Mouse (Mus musculus) hindbrain, embryonic 11.5 days (tissue): ENCODE data around the gene Tsen54. TPM values are rescaled to one million over a fixed set of nuclear protein-coding genes. Genes with fewer than 3 reads are reported as not detected.

Source experiments
- ATAC-seq: fragments of 200-750 bp; cut with Nextera tagmentation; 2 replicates; pipeline ENCODE4 v1.8.0; 2017; ENCODE audit warnings: mild to moderate bottlenecking, moderate TSS enrichment, moderate library complexity; ENCODE audit not compliant: low FRiP score
- DNase-seq: peaks from one replicate; pipeline ENCODE4 v3.0.0-alpha.2; 2015; ENCODE audit warnings: low spot score
- H3K27ac ChIP-seq: fragments of 300-500 bp; sonication (generic); 2 replicates; pipeline ENCODE4 v1.5.1; 2014; ENCODE audit warnings: mild to moderate bottlenecking, low read depth, low read length
- H3K27me3 ChIP-seq: fragments of 300-500 bp; sonication (generic); 2 replicates; pipeline ENCODE4 v1.6.1; 2014; ENCODE audit warnings: mild to moderate bottlenecking, low read length, moderate library complexity, mixed read lengths; ENCODE audit not compliant: control insufficient read depth, insufficient read depth
- H3K36me3 ChIP-seq: fragments of 300-500 bp; sonication (generic); 2 replicates; pipeline ENCODE4 v1.6.1; 2014; ENCODE audit warnings: mild to moderate bottlenecking, low read length, moderate library complexity, mixed read lengths; ENCODE audit not compliant: control insufficient read depth, insufficient read depth
- H3K4me1 ChIP-seq: fragments of 300-500 bp; sonication (generic); replicated peaks from 2 replicates; pipeline ENCODE4 v1.6.1; 2014; ENCODE audit warnings: low read length, mixed read lengths; ENCODE audit not compliant: control insufficient read depth, insufficient read depth
- H3K4me2 ChIP-seq: fragments of 300-500 bp; sonication (generic); replicated peaks from 2 replicates; pipeline ENCODE4 v1.6.1; 2014; ENCODE audit warnings: mild to moderate bottlenecking, low read depth, low read length
- H3K4me3 ChIP-seq: fragments of 300-500 bp; sonication (generic); 2 replicates; pipeline ENCODE4 v1.5.1; 2014; ENCODE audit warnings: low read depth, low read length
- H3K9ac ChIP-seq: fragments of 300-500 bp; sonication (generic); 2 replicates; pipeline ENCODE4 v1.6.1; 2014; ENCODE audit warnings: low read depth, low read length
- H3K9me3 ChIP-seq: fragments of 300-500 bp; sonication (generic); 2 replicates; pipeline ENCODE4 v1.6.1; 2016; ENCODE audit warnings: low read length; ENCODE audit not compliant: control insufficient read depth
- WGBS: fragments of 180-500 bp; shearing (Covaris S2); extraction: QIAGEN DNeasy Blood & Tissue Kit; methylation state at CpG from one replicate; pipeline ENCODE4 v1.1.7; 2014; 5-methylcytosine and 5-hydroxymethylcytosine counted together
- polyA plus RNA-seq: library from polyadenylated mRNA; unstranded; fragments of >200 nt; fragmentation: Nextera tagmentation; extraction: Ambion mirVana; gene quantifications from 2 replicates; pipeline ENCODE4 v1.2.1, GENCODE M21; 2014

The Tsen54 gene
- polyA plus RNA-seq, 1 experiment from 2014 or later: 17.9 TPM

- Histone ChIP-seq H3K4me2 (no peak overlapping the region), H3K27me3 (no peaks in the 10 kb centered on the region), H3K36me3 (no peaks in the 10 kb centered on the region), H3K9ac (no peak overlapping the region), H3K4me1 (peaks cover 33% of the 10 kb centered on the region), H3K9me3 (no peaks in the 10 kb centered on the region), H3K27ac (no peak overlapping the region), H3K4me3 (no peak overlapping the region)
- no peak for DNase-seq
- WGBS: 43% methylated on average over 9 of the region's 9 CpGs
- no peak for ATAC-seq
Observed at GRCm38 (mm10) chr11:115776954-115777353, 37.6 kb upstream of the Tsen54 start.

DNA sequence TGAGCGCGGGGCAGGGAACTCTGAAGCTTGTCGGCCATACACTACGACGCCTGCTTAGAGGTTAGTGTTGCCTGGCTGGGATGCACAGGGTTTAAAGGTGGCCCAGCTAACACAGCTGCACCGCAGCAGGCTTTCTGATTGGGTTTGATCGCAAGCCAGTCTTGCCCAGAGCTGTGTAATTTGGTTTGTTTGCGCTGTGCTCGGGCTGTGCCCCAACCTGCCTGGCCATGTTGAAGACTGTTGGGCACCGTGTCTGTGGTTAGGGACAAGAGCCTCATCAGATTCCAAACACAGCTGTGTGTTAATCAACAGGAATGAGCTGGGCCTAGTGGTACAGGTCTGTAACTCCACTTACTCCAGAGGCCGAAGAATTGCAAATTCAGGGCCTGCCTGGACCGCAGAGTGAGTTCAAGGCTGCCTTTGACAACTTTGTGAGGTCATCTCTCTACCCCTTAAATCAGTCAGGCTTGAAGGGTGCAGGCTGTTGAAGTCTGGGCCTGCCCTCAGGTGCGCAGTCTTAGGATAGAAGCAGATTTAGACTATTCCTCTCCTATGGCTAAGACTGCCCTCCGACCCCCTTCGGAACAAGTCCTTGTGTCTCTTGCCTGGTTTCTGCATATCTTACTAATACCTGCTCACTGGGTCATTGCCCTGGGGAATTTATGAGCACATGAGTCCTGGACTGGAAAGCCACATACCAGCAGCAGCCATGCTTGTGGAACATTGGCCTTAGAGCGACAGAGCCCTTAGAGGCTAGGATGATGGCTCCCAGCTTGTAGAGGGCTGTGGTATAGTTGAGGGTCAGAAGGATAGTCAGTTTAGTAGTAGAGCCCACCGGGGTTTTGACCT lies 36.8 kb upstream of the Tsen54 start:
- H3K4me2 ChIP-seq: no peak overlapping the region
- no peak overlapping the region for H3K27ac ChIP-seq
- ATAC-seq: no peak
- no peak for DNase-seq
- WGBS: 83% methylated on average over 17 of the region's 17 CpGs
- H3K9me3 ChIP-seq: no peaks in the 10 kb centered on the region
- H3K4me1 ChIP-seq: peaks cover 33% of the 10 kb centered on the region
- no peak overlapping the region for H3K4me3 ChIP-seq
- no peak overlapping the region for H3K9ac ChIP-seq
- H3K27me3 ChIP-seq: no peaks in the 10 kb centered on the region
- no peaks in the 10 kb centered on the region for H3K36me3 ChIP-seq

- Histone ChIP-seq H3K4me2 (peak overlapping the region; percentile 26; the same call in 1 of the 2 replicates), H3K27ac (peak overlapping the region; percentile 75), H3K4me3 (no peak overlapping the region), H3K9me3 (no peaks in the 10 kb centered on the region), H3K36me3 (no peaks in the 10 kb centered on the region), H3K9ac (no peak overlapping the region), H3K27me3 (no peaks in the 10 kb centered on the region), H3K4me1 (peaks cover 33% of the 10 kb centered on the region)
- WGBS: 5% methylated on average over 9 of the region's 9 CpGs
- DNase-seq: peak; percentile 77
- ATAC-seq: peak; percentile 86
Observed at GRCm38 (mm10) chr11:115779038-115779571, 35.4 kb upstream of the Tsen54 start.

DNA sequence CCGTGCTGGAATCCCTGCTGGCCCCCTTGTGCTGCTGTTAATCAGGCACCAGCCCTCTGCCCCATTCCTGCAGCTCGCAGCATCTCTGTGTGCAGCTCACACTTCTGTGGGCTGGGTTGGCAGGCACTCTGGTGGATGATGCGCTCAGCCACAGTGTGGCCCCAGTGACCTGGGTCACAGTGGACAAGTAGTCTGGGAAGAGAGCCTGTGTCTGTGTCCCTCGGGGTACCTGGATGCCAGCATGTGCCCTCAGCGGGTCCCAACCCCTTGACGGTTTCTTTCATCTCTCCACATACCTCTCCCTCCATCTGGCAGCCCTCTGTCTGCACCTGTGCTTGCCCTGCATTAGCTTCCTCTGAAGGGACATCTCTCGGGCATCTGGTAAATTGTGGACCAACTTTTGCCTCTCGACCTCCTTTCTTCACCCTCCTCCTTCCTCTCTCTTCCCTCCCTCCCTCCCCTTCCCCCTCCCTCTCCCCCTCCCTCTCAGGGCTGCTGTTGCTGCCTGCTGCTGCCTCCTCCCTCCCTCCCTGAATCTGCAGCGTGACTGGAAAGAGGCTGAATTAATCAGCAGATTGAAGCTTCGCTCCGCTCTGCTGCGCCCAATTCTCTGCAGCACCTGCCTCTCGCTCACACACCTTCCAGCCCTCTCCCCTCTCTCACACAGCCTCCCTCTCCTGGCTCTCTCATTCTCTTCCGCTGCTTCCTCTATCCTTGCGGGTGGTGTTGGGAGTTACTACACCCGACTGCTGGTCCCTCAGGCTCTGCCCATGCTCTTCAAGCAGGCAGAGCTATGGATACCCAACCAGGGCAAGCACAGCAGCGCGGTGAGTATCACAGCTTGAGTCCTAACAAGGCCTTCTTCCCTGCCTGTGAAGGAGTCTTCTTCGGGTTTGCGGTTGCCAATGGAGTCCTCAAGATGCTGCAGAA lies 34.1 kb upstream of the Tsen54 start:
- H3K27me3 ChIP-seq: no peaks in the 10 kb centered on the region
- peaks cover 33% of the 10 kb centered on the region for H3K4me1 ChIP-seq
- no peaks in the 10 kb centered on the region for H3K36me3 ChIP-seq
- H3K27ac ChIP-seq: peak overlapping the region; percentile 75
- peak overlapping the region; percentile 19 for H3K4me3 ChIP-seq
- H3K9me3 ChIP-seq: no peaks in the 10 kb centered on the region
- WGBS: 6% methylated on average over 20 of the region's 20 CpGs
- ATAC-seq (peak; percentile 66), DNase-seq (peak; percentile 71)
- peak overlapping the region; percentile 37 for H3K4me2 ChIP-seq
- H3K9ac ChIP-seq: peak overlapping the region; percentile 47

- Histone ChIP-seq H3K4me2 (no peak overlapping the region), H3K4me1 (no peaks in the 10 kb centered on the region), H3K36me3 (peaks cover 11% of the 10 kb centered on the region; the same call in 1 of the 2 replicates), H3K4me3 (no peak overlapping the region), H3K27ac (no peak overlapping the region), H3K9me3 (no peaks in the 10 kb centered on the region), H3K9ac (no peak overlapping the region), H3K27me3 (no peaks in the 10 kb centered on the region)
- 67% methylated on average over 6 of the region's 6 CpGs for WGBS
- ATAC-seq (no peak), DNase-seq (no peak)
Observed at GRCm38 (mm10) chr11:115786473-115786872, 28.1 kb upstream of the Tsen54 start.

DNA sequence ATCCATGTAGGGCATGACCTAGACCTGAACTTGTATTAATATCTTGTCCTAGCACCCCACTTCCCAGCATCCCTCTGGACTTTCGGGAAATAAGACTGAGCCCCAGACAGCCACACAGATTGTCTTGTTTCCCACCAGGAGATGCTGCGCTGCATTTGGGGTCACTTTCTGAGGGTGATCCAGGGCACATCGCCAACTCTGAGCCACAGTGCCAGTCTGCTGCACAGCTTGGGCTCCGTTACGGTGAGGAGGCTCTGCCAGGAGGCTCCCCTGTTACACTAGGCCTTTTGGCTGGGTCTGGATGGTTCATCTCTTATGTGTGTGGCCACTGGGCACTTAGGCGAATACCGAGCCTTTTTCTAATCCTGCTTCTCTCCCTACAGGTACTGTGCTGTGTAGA lies 24.7 kb upstream of the Tsen54 start:
- no peaks in the 10 kb centered on the region for H3K4me1 ChIP-seq
- no peak overlapping the region for H3K9ac ChIP-seq
- H3K36me3 ChIP-seq: peaks cover 20% of the 10 kb centered on the region
- H3K4me2 ChIP-seq: no peak overlapping the region
- no peaks in the 10 kb centered on the region for H3K9me3 ChIP-seq
- H3K27me3 ChIP-seq: no peaks in the 10 kb centered on the region
- DNase-seq: no peak
- no peak for ATAC-seq
- no peak overlapping the region for H3K4me3 ChIP-seq
- H3K27ac ChIP-seq: no peak overlapping the region
- WGBS: 95% methylated on average over 7 of the region's 7 CpGs

DNA sequence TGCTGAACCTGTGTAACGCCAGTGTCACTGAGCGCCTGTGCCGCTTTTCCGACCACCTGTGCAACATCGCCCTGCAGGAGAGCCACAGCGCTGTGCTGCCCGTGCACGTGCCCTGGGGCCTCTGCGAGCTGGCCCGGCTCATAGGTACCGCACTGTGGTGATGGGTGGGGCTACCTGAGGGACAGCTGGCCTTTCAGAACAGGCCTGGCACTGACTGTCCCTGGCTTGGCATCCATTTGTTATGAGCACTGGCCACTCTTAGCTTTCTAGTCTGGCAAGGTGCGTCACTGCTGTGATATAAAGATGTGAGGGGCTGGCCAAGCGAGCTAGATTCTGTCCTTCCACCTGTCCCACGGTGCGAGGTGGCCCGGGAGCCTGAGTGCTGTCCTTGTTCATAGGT lies 22.6 kb upstream of the Tsen54 start:
- H3K27me3 ChIP-seq: no peaks in the 10 kb centered on the region
- peaks cover 20% of the 10 kb centered on the region for H3K36me3 ChIP-seq
- 93% methylated on average over 16 of the region's 16 CpGs for whole genome bisulfite sequencing

DNA sequence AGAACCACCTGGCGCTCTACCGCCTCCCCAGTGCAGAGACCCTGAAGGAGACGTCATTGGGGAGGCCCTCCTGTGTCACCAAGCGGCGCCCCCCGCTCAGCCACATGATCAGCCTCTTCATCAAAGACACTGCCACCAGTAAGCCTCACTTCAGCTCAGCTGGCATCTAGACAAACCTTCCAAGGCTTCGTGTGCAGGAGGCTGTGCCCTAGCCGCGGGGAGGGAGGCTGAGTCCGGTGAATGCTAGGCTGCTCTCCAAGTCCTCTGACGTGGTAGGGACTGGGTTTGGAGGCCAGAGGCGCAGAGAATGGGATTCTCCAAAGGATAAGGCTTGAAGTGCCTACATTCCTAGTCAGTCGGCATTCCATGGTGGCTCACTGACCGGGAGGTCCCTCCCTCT lies 22.2 kb upstream of the Tsen54 start:
- WGBS: 91% methylated on average over 14 of the region's 14 CpGs
- DNase-seq (no peak), ATAC-seq (no peak)
- no peak overlapping the region for H3K27ac ChIP-seq
- no peak overlapping the region for H3K9ac ChIP-seq
- H3K4me2 ChIP-seq: no peak overlapping the region
- H3K4me1 ChIP-seq: no peaks in the 10 kb centered on the region
- no peak overlapping the region for H3K4me3 ChIP-seq
- no peaks in the 10 kb centered on the region for H3K9me3 ChIP-seq
- peaks cover 22% of the 10 kb centered on the region for H3K36me3 ChIP-seq
- H3K27me3 ChIP-seq: no peaks in the 10 kb centered on the region

More for the DNA sequence above, 22.6 kb upstream of the Tsen54 start:
- ATAC-seq: no peak
- no peak overlapping the region for H3K4me3 ChIP-seq
- H3K4me1 ChIP-seq: no peaks in the 10 kb centered on the region
- no peak overlapping the region for H3K27ac ChIP-seq
- no peak overlapping the region for H3K4me2 ChIP-seq
- H3K9ac ChIP-seq: no peak overlapping the region
- no peaks in the 10 kb centered on the region for H3K9me3 ChIP-seq
- DNase-seq: no peak
